Mouse (Mus musculus): Measurements from ENCODE around the gene Eif4enif1.

Gene Eif4enif1

GRCm38 (mm10) chr11:3279729-3280128 is 77.5 kb downstream of the Eif4enif1 start:
- DNase-seq = no peak

GRCm38 (mm10) chr11:3282887-3283286 is 80.7 kb downstream of the Eif4enif1 start:
- no peak for DNase-seq

- DNase-seq = no peak
Measured at GRCm38 (mm10) chr11:3283645-3284044, 81.5 kb downstream of the Eif4enif1 start.

GRCm38 (mm10) chr11:3285940-3286339 is 83.7 kb downstream of the Eif4enif1 start:
- no peak for DNase-seq

GRCm38 (mm10) chr11:3287131-3287530 is 84.9 kb downstream of the Eif4enif1 start:
- DNase-seq = no peak

GRCm38 (mm10) chr11:3287921-3288320 is 85.7 kb downstream of the Eif4enif1 start:
- no peak for DNase-seq

GRCm38 (mm10) chr11:3288521-3289301 is 86.5 kb downstream of the Eif4enif1 start, which contains the start of gene Patz1:
Gene Patz1, plus strand, starts transcription at chr11:3288874.
- peak; percentile 42 for DNase-seq

GRCm38 (mm10) chr11:3289302-3289802 is 87.2 kb downstream of the Eif4enif1 start:
- DNase-seq = peak; percentile 81

- DNase-seq = peak; percentile 88
Measured at GRCm38 (mm10) chr11:3289803-3290639, 87.8 kb downstream of the Eif4enif1 start.

GRCm38 (mm10) chr11:3290640-3291310 is 88.6 kb downstream of the Eif4enif1 start:
- peak; percentile 77 for DNase-seq

GRCm38 (mm10) chr11:3291311-3292061 is 89.3 kb downstream of the Eif4enif1 start:
- no peak for DNase-seq

- DNase-seq = no peak
Measured at GRCm38 (mm10) chr11:3292062-3292421, 89.8 kb downstream of the Eif4enif1 start.

GRCm38 (mm10) chr11:3292711-3293249 is 90.6 kb downstream of the Eif4enif1 start:
- no peak for DNase-seq

- no peak for DNase-seq
Measured at GRCm38 (mm10) chr11:3293361-3293760, 91.2 kb downstream of the Eif4enif1 start.

Measured in layer of hippocampus, adult 9-11 months (tissue).